Mouse (Mus musculus): ENCODE measurements around the gene Gba. TPM values are rescaled to one million over a fixed set of nuclear protein-coding genes. Genes with fewer than 3 reads are reported as not detected.
A peak's percentile ranks its signal among the peaks of the same experiment; 100 is the strongest.

The Gba gene
- total and polyA plus RNA-seq, 3 experiments: 49.1 to 55.0 TPM; not detected in 1

DNA sequence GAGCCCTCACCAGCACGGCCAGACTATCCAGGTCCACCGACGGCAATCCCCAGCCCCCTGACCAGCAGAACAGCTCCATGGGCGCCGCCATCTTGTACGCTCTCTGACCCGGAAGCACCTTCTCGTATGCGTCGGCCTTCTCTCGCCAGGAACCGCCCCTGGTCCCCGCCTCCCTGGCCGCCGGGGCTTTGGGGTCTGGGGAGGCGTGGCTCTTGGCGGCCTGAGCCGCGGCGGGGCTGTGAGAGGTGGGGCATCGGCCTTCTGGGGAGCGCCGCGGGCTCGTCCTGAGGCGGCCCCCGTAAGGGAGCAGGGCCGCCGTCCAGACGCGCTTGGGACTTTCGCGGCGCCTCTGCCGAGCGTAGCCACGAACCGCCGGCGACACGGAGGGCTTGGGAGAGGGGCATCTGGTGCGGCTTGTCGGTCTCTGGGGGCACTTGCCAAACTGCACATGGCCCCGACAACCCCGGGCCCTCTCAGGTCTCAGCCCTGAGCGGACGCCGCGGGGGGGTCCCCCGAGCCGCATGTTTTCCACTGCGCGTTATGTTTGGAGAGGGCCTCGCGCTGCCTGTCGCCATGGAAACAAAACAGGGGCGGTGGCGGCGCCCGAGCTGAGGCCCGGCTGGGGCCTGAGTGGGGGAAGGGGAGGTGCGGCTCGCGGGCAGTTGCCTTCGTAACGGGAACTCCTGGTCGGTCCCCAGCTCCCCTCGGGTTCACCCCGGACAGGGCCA, 11.2 kb downstream of the Gba start:
- DNase-seq (ENCODE audit: low read depth, low spot score): peak; percentile 97
- peaks cover 10% of the 10 kb centered on the region for H3K79me2 ChIP-seq (ENCODE audit: control insufficient read depth, insufficient read depth, low read length, poor library complexity)
- peak overlapping the region; percentile 84 to 98 for H3K4me3 ChIP-seq (ENCODE audit: control insufficient read depth in 1 of 2, insufficient read depth in 1 of 2, low read depth in 2 of 2, low read length in 2 of 2)
- H3K36me3 ChIP-seq (ENCODE audit: control insufficient read depth in 1 of 2, insufficient read depth in 2 of 2, low read length in 2 of 2): peaks cover 0 to 10% of the 10 kb centered on the region in 2 experiments; a peak in 2 of 4 replicates
- no peaks in the 10 kb centered on the region for H3K27me3 ChIP-seq (ENCODE audit: control insufficient read depth in 1 of 2, insufficient read depth in 2 of 2, low read length in 2 of 2)
- H3K27ac ChIP-seq (ENCODE audit: control insufficient read depth, low read depth, low read length): peak overlapping the region; percentile 61
- H3K9ac ChIP-seq (ENCODE audit: control insufficient read depth, low read depth, low read length, poor library complexity, severe bottlenecking): peak overlapping the region; percentile 82
- peaks cover 2 to 14% of the 10 kb centered on the region in 2 experiments; a peak in 3 of 4 replicates for H3K4me1 ChIP-seq (ENCODE audit: control insufficient read depth in 1 of 2, insufficient read depth in 2 of 2, low read length in 2 of 2)
- H3K9me3 ChIP-seq (replicated peaks; ENCODE audit: insufficient read depth, low read length): no peaks in the 10 kb centered on the region
- TF ChIP-seq ETS1 (IDR thresholded peaks at IDR 0.05; ENCODE audit: low read depth, low read length): no peak
- peak; percentile 49; the same call in 1 of the 2 replicates for TF ChIP-seq NRF1 (IDR thresholded peaks at IDR 0.05; ENCODE audit: insufficient read depth, low read depth, low read length, poor library complexity, severe bottlenecking)
- TF ChIP-seq RAD21 (IDR thresholded peaks at IDR 0.05; ENCODE audit: low read depth, low read length): no peak
- TF ChIP-seq CTCF (IDR thresholded peaks at IDR 0.05 in 2 of 3, conservative IDR thresholded peaks at IDR 0.05 in 1 of 3; ENCODE audit: control insufficient read depth in 1 of 3, insufficient read depth in 1 of 3, low read depth in 2 of 3, low read length in 3 of 3, poor library complexity in 1 of 3, severe bottlenecking in 1 of 3): no peak
- peak; percentile 65; the same call in 1 of the 2 replicates for TF ChIP-seq MAZ (IDR thresholded peaks at IDR 0.05; ENCODE audit: low read depth, low read length)
- peak; percentile 84 for TF ChIP-seq KAT2A (conservative IDR thresholded peaks at IDR 0.05; ENCODE audit: low read depth, low read length)
- no peak for TF ChIP-seq E2F4 (IDR thresholded peaks at IDR 0.05; ENCODE audit: borderline replicate concordance, low read depth, low read length)
- TF ChIP-seq NELFE (IDR thresholded peaks at IDR 0.05; ENCODE audit: low read depth, low read length): peak; percentile 81
- TF ChIP-seq GABPA (IDR thresholded peaks at IDR 0.05; ENCODE audit: low read depth, low read length): no peak
- TF ChIP-seq CHD2 (IDR thresholded peaks at IDR 0.05; ENCODE audit: low read length): peak; percentile 62
- no peak; the same call in 1 of the 2 replicates for TF ChIP-seq MAX (IDR thresholded peaks at IDR 0.05; ENCODE audit: low read length)
- TF ChIP-seq GATA1 (IDR thresholded peaks at IDR 0.05; ENCODE audit: low read depth, low read length): no peak
- peak; percentile 86 for TF ChIP-seq ELF1 (IDR thresholded peaks at IDR 0.05; ENCODE audit: low read depth, low read length)
- TF ChIP-seq POLR2A (IDR thresholded peaks at IDR 0.05; ENCODE audit: control insufficient read depth in 1 of 2, insufficient read depth in 1 of 2, low read depth in 1 of 2, low read length in 2 of 2, poor library complexity in 1 of 2): peak; percentile 73 to 78
- 0 out of 2 replicates have a peak, but pooled peaks have one; percentile 46 for TF ChIP-seq ZMIZ1 (IDR thresholded peaks at IDR 0.05; ENCODE audit: low read depth, low read length)
- TF ChIP-seq ZKSCAN1 (IDR thresholded peaks at IDR 0.05; ENCODE audit: low read depth, low read length): no peak
- TF ChIP-seq JUND (IDR thresholded peaks at IDR 0.05; ENCODE audit: low read depth, low read length): no peak
- TF ChIP-seq MYB (IDR thresholded peaks at IDR 0.05; ENCODE audit: low read depth, low read length): no peak
- TF ChIP-seq POLR2AphosphoS2 (IDR thresholded peaks at IDR 0.05; ENCODE audit: low read length): peak; percentile 58; the same call in 1 of the 2 replicates
- peak; percentile 20; the same call in 1 of the 2 replicates for TF ChIP-seq MYC (IDR thresholded peaks at IDR 0.05; ENCODE audit: low read depth, low read length)
- peak; percentile 94 for TF ChIP-seq MXI1 (IDR thresholded peaks at IDR 0.05; ENCODE audit: low read depth, low read length)
- no peak for TF ChIP-seq MAFK (IDR thresholded peaks at IDR 0.05; ENCODE audit: borderline replicate concordance, low read depth, low read length)
- 0 out of 2 replicates have a peak, but pooled peaks have one; percentile 69 for TF ChIP-seq UBTF (IDR thresholded peaks at IDR 0.05; ENCODE audit: borderline replicate concordance, insufficient read depth, low read depth, low read length)
- peak; percentile 91 for TF ChIP-seq SIN3A (IDR thresholded peaks at IDR 0.05; ENCODE audit: low read length)
- no peak for TF ChIP-seq MEF2A (IDR thresholded peaks at IDR 0.05; ENCODE audit: extremely low read depth, insufficient replicate concordance, low read depth, low read length, poor library complexity, severe bottlenecking)
- TF ChIP-seq BHLHE40 (IDR thresholded peaks at IDR 0.05; ENCODE audit: borderline replicate concordance, low read depth, low read length): no peak
- TF ChIP-seq ZC3H11A (IDR thresholded peaks at IDR 0.05; ENCODE audit: low read depth, low read length): no peak
- no peak for TF ChIP-seq RCOR1 (IDR thresholded peaks at IDR 0.05; ENCODE audit: low read depth, low read length)
- TF ChIP-seq USF2 (IDR thresholded peaks at IDR 0.05; ENCODE audit: borderline replicate concordance in 1 of 2, insufficient read depth in 1 of 2, low read depth in 1 of 2, low read length in 2 of 2): no peak
- TF ChIP-seq TAL1 (IDR thresholded peaks at IDR 0.05; ENCODE audit: low read length): no peak
- TF ChIP-seq ZNF384 (IDR thresholded peaks at IDR 0.05; ENCODE audit: low read depth, low read length): no peak
- peak; percentile 80 for TF ChIP-seq USF1 (IDR thresholded peaks at IDR 0.05; ENCODE audit: low read depth, low read length)
- peak; percentile 70; the same call in 1 of the 2 replicates for TF ChIP-seq TBP (IDR thresholded peaks at IDR 0.05; ENCODE audit: low read depth, low read length)
- no peak; the same call in 1 of the 2 replicates for TF ChIP-seq TCF12 (IDR thresholded peaks at IDR 0.05; ENCODE audit: low read depth, low read length)
- TF ChIP-seq SMC3 (IDR thresholded peaks at IDR 0.05; ENCODE audit: low read depth, low read length): no peak; the same call in 1 of the 2 replicates
